Mouse (Mus musculus): ENCODE measurements around the gene Gm49322.

Gene Gm49322

DNA sequence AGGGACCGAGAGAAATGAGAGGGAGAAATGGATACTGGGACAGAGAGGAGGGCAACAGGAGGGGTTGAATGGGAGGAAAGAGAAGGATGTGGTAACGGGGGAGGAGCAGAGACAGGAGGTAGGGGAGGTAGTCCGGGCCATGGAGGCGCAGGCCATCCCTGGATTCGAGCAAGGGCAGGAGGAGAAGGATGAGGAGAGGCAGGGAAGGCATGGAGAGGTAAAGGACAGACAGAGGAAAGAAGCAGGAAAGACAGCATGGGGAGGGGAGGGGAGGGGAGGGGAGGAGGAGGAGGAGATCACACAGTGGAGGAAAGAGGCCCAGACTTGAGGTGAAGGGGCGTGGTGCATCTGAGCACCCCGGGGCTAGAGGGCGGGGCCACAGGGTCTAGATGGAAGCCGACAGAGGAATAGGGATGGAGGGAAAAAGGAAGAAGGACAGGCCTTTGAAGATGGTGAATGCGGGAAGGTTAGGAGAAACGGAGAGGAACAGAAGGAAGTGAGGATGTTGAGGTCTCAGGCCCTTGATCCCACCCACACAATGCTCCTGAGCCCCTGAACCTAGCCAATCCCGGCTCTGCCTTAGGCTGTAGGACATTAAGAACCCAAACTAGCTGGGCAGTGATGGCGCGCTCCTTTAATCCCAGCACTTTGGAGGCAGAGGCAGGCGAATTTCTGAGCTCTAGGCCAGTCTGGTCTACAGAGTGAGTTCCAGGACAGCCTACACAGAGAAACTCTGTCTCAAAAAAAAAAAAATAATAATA, 51.2 kb downstream of the Gm49322 start, which contains the start of gene Btbd2:
Gene Btbd2 (minus strand): TSS at position 209 of the 761 bp plus-strand sequence.
- no peak for DNase-seq

DNA sequence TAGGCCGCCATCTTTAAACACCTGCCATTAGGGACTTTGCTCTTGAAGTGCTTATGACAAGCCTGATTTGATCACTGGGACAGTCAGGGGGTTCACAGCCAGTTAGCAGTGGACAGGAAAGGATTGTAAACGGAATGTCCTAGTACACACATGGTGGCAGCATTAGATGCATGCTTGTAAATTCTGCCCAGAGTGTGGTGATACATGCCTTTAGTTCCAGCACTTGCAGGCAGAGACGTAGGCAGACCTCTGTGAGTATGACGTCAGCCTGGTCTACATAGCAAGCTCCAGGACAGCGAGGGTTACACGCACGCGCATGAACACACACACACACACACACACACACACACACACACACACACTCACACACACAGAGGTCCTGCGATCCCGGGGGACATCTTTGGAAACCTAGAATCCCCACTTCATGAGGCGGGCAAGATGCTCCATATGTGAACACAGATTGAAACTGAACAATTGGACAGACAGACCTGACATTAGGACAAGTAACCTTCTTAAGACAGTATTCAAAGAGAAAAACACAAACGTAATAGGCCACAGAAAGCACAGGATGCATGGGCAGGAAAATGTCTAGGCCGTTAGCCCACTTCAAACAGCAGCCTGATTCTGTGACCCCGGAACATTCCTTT, 52.5 kb downstream of the Gm49322 start:
- DNase-seq: no peak

DNA sequence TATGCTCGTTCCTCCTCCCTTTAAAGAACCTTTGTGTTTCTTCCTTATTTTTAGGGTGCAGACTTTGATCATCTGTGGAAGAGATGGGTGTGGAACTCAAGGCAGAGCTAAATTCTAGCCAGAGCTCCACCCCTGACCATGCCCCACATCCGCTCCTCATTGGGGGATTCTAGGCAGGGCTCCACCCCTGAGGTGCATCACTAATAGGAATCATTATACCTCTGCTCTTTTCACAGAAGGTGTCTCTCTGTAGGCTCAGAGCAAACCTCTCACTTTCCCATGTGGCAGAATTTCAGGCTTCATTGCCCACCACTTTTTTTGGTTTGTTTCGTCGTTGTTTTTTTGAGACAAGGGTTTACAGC, 53.0 kb downstream of the Gm49322 start:
- no peak for DNase-seq

DNA sequence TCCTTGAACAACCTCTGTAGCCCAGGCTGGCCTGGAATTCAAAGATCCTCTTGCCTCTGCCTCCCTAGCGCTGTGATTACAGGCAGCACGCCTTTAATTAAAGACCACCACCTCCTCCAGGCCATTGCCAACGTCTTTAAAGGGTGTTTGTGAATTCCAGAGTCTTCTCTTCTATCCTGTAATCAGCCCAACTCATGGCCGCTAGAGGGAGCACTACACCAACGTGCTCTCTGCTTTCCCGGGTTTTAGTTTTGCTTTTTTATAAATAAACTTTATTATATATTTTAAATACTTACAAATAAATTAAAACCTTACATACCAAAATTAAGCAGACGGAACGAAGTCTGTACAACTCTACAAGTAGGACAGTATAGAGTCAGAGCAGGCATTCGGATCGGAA, 53.4 kb downstream of the Gm49322 start:
- peak; percentile 80 for DNase-seq

DNA sequence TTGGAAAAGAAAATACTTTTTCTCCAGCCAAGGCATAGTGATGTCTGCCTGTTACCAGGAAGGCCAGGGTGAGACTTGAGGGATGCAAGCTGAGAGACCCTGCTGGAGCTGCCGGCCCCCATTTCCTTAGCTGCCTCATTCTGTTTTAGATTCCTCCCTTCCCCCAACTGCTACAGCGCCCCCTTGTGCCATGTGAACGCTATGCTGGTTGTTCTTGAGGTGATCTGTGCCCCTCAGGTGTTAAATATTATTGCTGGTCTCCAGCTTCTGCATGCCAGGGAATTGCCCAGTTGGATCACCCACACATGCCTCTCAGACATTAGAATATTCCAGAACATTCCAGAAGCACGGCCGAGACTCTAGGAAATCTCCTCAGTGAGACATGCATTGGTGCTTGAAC, 55.3 kb downstream of the Gm49322 start:
- peak; percentile 73 for DNase-seq

DNA sequence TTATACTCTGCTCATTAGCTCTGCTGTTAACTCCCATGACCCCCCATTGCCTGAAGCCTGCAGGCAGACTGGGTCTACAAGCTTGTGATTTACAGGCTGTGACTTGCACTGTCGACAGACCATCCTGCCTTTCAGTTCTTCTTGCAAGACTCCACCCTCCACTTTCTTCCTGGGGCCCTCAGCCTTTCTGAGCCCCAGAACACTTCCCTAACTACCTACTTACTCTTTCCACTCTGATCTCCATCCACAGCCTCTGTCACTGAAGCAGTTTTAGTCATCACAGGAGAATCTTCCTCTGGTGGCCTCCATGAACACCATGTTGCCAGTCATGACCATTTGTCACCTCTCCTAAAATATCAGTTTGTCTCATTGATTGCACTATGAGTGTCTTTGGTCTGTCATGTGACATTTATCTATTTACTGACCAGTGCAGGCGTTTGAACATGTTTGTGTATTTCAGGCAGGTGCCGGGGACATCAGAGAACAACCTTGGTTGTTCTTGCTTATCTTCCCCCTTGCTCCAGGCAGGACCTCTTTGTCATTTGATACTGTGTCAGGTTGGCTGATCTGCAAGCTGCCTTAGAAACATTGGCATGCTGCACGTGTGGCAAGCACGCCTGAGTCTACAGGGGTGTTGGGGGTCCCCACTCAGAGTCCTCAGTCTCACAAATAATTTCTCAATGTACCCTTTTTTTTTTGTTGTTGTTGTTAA, 57.8 kb downstream of the Gm49322 start:
- DNase-seq: no peak

DNA sequence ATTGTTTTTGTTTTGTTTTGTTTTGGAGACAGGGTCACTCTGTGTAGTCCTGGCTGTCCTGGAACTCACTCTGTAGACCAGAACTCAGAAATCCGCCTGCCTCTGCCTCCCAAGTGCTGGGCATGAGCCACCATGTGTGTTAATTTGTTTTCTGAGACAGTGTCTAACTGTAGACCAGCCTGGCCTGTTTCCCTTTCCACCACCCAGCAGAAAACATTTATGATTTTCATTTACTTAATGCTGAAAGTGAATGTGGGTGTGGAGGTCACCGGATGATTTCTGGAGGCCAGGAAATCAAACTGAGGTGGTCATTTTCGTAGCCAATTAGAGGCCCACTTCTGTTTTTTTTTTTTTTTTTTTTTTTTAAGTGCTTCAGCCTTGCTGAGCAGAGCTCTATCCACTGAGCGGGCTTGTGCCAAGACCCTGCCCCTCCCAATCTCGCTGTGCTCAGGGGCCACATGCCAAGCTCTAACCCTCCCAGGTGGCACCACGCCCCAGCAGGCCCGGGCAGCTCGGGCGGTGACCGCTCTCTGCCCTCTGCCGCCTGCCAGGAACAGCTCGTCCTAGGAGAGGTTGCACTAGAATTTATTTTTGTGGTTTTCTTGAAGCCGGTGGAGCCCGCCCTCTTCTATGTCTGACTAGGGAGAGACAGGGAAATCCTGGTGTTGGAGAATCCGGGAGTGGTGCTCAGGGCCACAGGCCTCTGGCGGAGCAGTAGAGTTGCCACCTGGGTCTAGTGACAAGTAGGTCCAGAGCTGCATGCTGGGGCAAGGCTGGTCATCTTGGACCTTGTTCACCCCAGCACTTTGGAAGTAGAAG, 58.6 kb downstream of the Gm49322 start:
- no peak for DNase-seq

DNA sequence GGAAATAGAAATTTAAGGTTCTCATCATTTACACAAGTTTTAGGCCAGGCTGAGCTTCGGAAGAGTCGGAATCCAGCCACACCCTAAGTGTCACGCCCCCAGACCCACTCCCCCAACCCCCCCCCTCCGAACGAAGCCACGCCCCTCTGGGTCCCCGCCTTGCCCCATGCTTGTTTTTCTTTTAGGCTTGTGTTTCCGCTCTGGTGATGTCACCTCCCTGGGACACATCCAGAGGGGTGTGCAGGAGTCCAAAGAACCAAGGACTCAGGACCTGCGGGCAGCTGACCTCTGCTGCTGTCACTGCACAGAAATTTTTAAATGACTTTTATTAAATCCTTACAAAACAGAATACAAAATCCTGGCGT, 59.2 kb downstream of the Gm49322 start:
- DNase-seq: no peak
